Mouse (Mus musculus) kidney, adult 9 months (tissue): ENCODE results near the gene Oser1.
"Not testable (repeated sequence)": the region's sequence is repeated elsewhere in the genome, so short reads cannot be mapped to it uniquely, and the experiment has no call there.

Source experiments
- DNase-seq: peaks from one replicate; pipeline ENCODE4 v3.0.0; 2022

Oser1 gene

GRCm38 (mm10) chr2:163424597-163424996 lies at the start of gene Oser1:
TSS of gene Oser1 (minus strand) at chr2:163424697.
- no peak for DNase-seq

DNA sequence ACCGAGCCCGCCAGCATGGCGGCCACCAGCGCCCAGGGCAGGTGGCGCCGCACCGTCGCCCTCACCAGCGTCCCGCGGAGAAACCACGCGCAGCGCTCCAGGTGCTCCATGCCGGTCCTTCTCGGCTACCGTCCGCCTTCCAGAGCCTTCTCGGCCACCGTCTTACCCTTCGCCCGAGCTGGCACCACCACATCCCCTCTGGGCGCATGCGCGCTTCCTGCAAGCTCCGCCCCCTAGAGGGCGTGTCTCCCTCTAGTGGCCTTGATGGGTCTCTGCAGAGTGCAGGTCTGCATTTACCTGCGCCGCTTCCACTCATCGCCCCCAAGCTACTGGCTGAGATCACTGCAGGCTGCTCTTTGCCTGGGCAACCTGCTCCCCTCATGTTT lies 48.0 kb upstream of the Oser1 start, which contains the start of gene Fitm2:
Gene Fitm2, minus strand, starts transcription at position 164 of the 386 bp plus-strand sequence.
- DNase-seq, result peak; percentile 97

DNA sequence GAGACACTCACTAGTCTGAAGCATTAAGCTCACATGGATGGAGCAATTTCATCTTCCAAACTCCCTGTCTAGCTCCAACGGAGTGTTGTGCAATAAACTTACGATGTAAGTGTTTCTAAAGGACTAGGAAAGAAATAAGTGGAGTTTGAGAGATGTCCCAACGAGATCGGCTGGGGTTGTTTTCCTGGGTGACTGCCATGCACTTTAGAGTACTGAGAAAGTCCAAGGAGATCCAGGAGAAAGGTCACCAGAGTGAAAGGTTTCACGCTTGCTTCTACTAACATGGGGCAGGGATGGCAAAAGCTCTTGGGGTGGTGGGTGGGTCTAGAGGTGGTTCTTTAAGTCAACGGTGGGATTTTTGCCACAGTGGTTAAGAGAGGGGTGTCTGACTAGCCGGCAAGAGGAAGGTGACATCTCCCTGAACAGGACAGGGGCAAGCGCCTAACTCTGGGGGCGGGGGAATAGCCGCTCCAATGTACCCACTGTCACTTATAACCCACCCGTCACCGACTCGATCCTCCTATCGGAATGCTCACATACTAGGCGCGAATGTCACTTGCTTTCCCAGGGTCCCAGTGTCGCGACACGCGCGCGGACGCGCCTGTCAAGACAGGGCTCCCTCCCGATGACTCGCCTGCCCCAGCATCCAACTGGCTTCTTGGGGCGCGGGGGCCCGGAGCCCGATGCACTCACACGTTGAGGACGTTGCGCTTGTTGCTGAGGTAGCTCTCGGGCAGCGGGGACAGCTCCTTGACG lies 47.4 kb upstream of the Oser1 start:
- peak; percentile 69 for DNase-seq

DNA sequence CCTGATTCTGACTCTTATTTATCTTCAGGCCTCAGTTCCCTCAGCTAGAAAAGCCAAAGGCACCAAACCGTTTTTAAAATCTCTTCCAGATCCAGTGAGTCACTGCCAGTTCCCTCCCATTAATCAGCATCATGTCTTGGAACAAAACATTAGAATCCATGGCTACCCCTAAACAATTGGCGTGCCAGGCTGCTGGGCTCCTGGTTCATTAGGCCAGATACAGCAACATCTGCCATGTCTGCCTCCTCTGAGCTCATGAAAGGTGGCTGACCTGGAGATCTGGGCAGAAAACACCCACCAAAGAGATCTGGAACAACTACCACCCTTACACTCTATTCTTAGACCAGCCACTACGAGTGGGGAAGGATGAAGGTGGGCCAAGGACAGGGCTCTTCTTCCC lies 46.6 kb upstream of the Oser1 start:
- DNase-seq, result no peak

GRCm38 (mm10) chr2:163469711-163470110 lies 45.2 kb upstream of the Oser1 start:
- no peak for DNase-seq

DNA sequence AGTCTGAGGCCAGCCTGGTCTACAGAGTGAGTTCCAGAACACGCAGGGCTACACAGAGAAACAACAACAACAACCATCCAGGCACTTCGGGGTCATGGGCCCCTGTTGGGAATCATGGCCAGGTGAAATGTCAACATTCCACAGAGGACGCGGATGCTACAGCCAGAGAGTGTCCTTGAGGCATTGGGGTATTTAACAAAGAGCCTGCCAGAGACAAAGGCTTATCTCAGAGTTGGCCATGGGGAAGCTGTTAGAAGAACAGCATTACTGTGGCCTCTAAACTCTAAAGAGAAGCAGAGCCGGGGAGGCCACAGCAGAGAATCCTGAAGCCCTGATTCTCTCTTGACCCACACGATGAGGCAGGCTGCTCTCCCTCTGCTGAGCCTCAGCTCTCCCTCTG lies 44.4 kb upstream of the Oser1 start:
- DNase-seq, result no peak

GRCm38 (mm10) chr2:163467585-163467984 lies 43.1 kb upstream of the Oser1 start:
- DNase-seq, result no peak

GRCm38 (mm10) chr2:163466771-163467170 lies 42.3 kb upstream of the Oser1 start:
- DNase-seq, result no peak

DNA sequence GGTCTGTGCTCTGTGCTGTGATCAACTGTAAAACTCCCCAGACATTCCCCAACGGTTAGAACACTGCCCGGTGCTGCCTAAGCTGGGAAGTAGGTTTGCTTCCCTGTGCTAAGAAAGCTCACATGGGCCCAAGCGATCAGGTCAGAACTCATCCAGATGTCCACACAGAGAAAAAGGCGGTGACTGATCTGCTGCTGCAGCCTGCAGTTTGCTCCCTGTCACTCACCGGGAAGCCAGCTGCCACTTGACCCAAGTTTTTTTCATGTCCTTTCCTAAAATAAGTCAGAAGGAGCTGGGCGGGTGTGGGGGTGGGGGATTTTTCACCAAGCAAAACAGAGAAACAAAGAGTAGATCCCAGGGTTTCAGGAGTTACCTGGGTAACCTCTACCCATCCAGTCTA lies 40.1 kb upstream of the Oser1 start:
- DNase-seq, result no peak

- DNase-seq, result no peak
These were observed 39.5 kb upstream of the Oser1 start for GRCm38 (mm10) chr2:163463998-163464397.

DNA sequence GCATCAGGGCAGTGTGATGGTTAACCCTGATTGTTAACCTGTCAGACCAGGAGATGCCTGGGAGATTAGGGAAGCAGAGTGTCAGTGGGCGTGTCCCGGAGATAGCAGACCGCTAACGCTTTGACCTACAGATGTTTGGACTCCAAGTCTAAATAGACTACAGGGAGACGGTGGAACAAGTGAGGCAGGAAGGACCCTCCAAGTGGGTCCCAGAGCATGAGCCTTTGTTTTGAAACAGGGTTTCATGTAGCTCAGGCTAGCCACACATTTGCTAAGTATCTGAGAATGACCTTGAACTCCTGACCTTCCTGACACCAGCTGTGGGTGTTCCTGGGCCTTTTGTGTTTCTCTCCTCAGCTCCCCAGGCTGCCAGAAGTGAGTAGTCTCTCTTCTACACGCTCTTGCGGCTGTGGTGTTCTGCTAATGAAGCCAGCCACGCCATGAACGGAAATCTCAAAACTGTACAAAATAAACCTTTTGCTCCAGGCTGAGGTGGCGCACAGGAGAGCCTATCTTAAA lies 38.8 kb upstream of the Oser1 start:
- no peak for DNase-seq

- no peak for DNase-seq
These were observed 38.3 kb upstream of the Oser1 start for GRCm38 (mm10) chr2:163462801-163463200.

DNA sequence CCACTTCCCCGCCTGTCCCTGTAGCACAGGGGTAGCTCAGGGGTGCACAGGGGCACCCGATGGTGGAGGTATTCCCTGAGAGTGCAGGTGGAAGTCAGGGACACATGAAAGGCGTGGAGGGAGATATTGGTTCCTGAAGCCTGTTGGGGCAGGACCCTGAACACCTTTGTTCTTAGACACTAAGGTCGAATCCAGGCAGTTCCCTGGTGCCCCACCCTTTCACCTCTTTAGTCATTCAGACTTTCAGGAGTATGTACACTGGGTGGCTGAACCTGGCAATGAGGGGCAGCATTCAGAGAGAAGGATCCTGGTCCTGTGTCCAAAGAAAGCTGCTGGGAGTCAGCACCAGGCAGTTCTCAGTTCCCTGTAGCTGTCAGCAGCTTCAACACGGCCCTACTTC lies 37.9 kb upstream of the Oser1 start:
- DNase-seq, result no peak

DNA sequence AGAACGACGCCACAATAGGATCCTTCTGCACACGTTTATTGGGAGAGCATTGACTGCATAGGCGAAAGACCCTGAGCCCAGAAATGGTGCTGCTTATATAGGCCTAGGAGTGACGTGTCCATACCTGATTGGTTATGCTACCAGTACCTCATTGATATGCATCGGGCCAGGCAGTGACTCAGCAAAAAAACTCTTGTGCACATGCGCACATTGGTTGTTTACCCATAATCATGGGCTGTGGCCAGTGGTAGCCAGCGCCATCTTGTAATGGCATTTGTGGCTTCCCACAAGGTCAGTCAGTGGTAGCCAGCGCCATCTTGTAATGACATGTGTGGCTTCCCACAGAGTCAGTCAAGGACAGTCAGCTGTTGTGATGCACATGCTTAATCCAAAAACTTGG lies 36.8 kb upstream of the Oser1 start:
- DNase-seq, result not testable (repeated sequence)

DNA sequence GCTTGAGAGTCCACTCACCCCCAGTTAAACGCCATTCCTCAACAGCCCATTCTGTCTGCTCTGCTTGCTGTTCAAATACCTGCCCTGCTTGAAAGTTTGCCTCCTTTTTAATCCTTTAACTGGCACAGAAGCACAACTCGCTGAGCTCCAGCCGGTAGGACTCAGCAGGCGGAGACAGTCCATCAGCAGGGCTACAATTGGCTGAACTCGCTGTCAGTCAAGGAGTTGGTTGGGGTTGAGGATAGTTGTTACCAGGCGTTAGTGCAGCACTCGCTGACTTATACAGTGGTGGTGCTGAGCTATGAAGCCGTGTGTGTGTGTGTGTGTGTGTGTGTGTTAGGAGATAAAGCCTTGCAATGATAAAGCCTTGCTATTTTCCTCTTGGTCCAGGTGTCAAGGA lies 36.1 kb upstream of the Oser1 start:
- no peak for DNase-seq

- DNase-seq, result no peak
These were observed 34.9 kb upstream of the Oser1 start for GRCm38 (mm10) chr2:163459380-163459779.

DNA sequence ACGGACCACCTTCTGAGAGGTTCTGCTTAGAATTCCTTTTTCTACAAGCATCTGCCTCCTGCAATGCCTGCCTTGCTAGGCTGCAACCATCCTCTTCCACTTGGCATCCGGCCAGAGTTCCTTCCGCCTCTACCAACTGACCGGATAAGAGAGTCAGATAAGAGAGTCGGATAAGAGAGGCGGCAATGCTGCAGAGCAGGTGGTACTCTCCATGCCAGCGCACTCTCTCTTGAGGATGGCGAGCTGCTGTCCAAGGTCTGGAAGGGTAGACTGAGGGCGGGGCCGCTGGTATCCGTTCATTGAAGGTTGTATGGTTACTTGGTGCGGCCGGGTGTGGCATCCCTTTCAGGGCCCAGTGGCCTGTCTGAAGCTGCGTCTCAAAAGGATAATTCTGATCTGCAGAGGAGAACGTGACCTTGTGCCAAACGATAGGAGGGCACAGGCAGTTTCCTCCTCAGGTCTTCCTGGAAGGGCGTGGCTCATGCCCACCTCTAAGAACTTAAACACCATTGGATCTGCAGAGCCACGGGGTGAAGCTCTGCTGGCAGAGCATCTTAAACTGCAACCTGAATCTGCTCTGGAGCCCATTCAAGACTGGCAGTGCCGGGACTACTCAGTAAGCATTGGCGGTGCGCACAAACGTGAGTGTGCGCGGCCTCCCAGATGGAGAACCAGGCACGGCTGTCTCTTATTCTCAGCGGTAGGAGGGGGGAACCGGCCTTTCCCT lies 34.2 kb upstream of the Oser1 start:
- DNase-seq, result no peak

DNA sequence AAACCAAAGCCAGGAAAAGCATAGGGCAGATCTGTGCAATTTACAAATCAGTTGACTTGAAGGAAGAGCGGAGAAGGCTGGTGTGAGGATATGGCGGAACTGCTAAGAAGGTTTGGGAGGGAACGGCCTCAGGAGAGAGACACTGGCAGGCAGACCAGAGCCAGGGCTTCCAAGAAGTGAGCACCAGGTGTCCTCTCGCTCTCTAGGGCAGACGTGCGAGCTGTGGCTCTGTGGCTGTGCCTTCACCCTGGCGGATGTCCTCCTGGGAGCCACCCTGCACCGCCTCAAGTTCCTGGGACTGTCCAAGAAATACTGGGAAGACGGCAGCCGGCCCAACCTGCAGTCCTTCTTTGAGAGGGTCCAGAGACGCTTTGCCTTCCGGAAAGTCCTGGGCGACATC lies 28.9 kb upstream of the Oser1 start:
- DNase-seq, result no peak

DNA sequence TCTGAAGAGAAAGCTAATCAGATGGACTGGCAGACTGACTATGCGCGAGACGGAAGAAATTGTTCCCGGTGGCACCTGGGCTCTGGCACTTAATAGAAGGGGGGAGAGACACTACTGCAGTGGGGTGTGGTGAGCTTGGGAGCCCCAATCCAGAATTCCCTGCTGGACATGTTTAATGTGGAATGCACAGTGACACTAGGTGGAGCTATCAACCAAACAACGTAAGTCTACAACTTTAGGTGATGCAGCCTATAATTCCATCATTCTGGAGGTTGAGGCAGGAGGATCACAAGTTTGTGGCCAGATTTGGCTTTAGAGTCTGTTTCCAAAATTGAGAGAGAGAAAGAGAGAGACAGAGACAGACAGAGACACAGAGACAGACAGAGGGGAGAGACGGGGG lies 28.2 kb upstream of the Oser1 start:
- DNase-seq, result no peak

GRCm38 (mm10) chr2:163450668-163451295 lies 26.3 kb upstream of the Oser1 start:
- no peak for DNase-seq

- no peak for DNase-seq
These were observed 24.8 kb upstream of the Oser1 start for GRCm38 (mm10) chr2:163449276-163449675.

- DNase-seq, result no peak
These were observed 22.9 kb upstream of the Oser1 start for GRCm38 (mm10) chr2:163447375-163447774.

- no peak for DNase-seq
These were observed 19.5 kb upstream of the Oser1 start for GRCm38 (mm10) chr2:163444017-163444416.

DNA sequence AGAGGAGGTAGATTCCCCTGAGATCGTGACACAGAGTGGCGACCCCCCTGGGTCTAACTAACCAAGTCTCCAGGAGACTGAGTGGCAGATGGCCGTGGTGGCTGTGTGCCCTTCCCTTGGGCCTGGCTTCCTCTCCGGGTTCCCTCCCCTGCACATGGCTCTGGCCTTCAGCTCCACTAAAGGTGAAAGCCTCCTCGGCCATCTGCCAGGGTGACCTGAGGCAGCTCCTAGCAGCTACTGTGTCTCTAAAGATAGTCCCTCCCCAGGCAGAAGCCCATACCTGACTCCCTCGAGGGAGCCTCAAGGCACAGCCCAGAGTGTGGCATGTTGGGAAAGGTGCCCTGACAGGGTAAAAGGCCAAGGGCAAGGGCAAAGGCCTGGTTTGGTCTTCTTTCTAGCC lies 19.0 kb upstream of the Oser1 start:
- DNase-seq, result no peak
